Mouse (Mus musculus): ENCODE results near the gene Hoxa13. TPM values are rescaled to one million over a fixed set of nuclear protein-coding genes. Genes with fewer than 3 reads are reported as not detected.

The Hoxa13 gene
- polyA plus RNA-seq, 3 experiments from 2014 or later, result not detected

- no peak for ATAC-seq
These were observed 52.4 kb downstream of the Hoxa13 start, which contains the start of gene Hoxa6 for GRCm38 (mm10) chr6:52208072-52208867. Gene Hoxa6, minus strand, starts transcription at chr6:52208722.

Other genes starting within 250 kb of the Hoxa13 start
- 10 to 100 TPM; 15.9 to 33.0 (median 17.8) TPM for gene Skap2, start 248.3 kb downstream of the Hoxa13 start, polyA plus RNA-seq (2017; shearing (Covaris generic))
- gene Hoxa1, start 102.6 kb downstream of the Hoxa13 start, polyA plus RNA-seq (2017; shearing (Covaris generic)), result not detected
- gene Hoxa2, start 96.0 kb downstream of the Hoxa13 start, polyA plus RNA-seq (2017; shearing (Covaris generic)), result not detected
- gene 5730596B20Rik, start 83.4 kb downstream of the Hoxa13 start, polyA plus RNA-seq (2017; shearing (Covaris generic)), result not detected
- gene Hoxa4, start 69.1 kb downstream of the Hoxa13 start, polyA plus RNA-seq (2017; shearing (Covaris generic)), result not detected
- gene Hoxa5, start 56.3 kb downstream of the Hoxa13 start, polyA plus RNA-seq (2017; shearing (Covaris generic)), result not detected
- gene Hoxa6, start 52.2 kb downstream of the Hoxa13 start, polyA plus RNA-seq (2017; shearing (Covaris generic)), result not detected
- gene Hoxa3, start 47.5 kb downstream of the Hoxa13 start, polyA plus RNA-seq (2017; shearing (Covaris generic)), result not detected
- gene Gm28308, start 47.5 kb downstream of the Hoxa13 start, polyA plus RNA-seq (2017; shearing (Covaris generic)), result not detected
- gene Hoxa7, start 39.0 kb downstream of the Hoxa13 start, polyA plus RNA-seq (2017; shearing (Covaris generic)), result not detected
- under 1 TPM in 2 of 3 experiments, not detected in 1; 0.13 to 0.32 TPM for gene Hoxa9, start 29.8 kb downstream of the Hoxa13 start, polyA plus RNA-seq (2017; shearing (Covaris generic))
- not detected for gene Hoxa10, start 20.0 kb downstream of the Hoxa13 start, polyA plus RNA-seq (2017; shearing (Covaris generic))
- gene Hoxa11, start 15.1 kb downstream of the Hoxa13 start, polyA plus RNA-seq (2017; shearing (Covaris generic)), result not detected
- gene Evx1, start 52.6 kb upstream of the Hoxa13 start, polyA plus RNA-seq (2017; shearing (Covaris generic)), result not detected